Comparison of ENCODE assay signal across 9 mouse cellular contexts in the genomic region with DNA sequence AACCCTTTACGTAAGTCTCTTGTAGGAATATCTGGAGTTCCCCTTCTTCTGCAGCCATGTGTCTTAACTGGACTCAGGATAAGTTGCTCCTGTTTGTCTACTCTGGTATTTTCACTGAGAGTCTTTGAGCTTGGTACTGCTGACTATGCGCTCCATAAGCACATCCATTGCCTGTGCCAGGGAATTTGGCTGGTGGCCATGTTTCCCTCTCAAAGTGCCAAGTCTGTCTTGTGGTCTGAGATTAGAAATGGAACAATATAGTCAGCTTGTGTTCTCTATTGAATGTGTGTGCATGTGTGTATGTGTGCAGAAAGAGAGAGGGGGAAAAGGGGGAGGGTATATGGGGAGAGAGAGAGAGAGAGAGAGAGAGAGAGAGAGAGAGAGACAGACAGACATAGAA.
DNase-seq lines count a peak whose midpoint lies in the region; ATAC-seq and TF ChIP-seq lines count a peak whose summit lies in the region.
"Had no signal": no experiment of that assay in that cellular context is flagged by ENCODE, and none has a peak within 500 bp of the region (broad histone marks: within the 10 kb centered on the region; RNA-seq: fewer than 3 reads in every experiment).

No protein-coding gene starts in this region.

- H3K27me3 ChIP-seq in hindbrain, postnatal 0 days (ENCODE audit: insufficient read depth, low read length), result no peaks in the 10 kb centered on the region
- no peaks in the 10 kb centered on the region for H3K27me3 ChIP-seq in hindbrain, embryonic 12.5 days
- no peaks in the 10 kb centered on the region for H3K27me3 ChIP-seq in heart, postnatal 0 days (ENCODE audit: control insufficient read depth, insufficient read depth, low read length)
- H3K27me3 ChIP-seq in midbrain, postnatal 0 days (ENCODE audit: insufficient read depth, low read length), result no peaks in the 10 kb centered on the region

- no peak overlapping the region for H3K9ac ChIP-seq in hindbrain, postnatal 0 days (replicated peaks; ENCODE audit: low read length)
- H3K9ac ChIP-seq in hindbrain, embryonic 12.5 days, result no peak overlapping the region
- no peak overlapping the region for H3K9ac ChIP-seq in heart, postnatal 0 days (replicated peaks; ENCODE audit: low read depth, low read length)
- H3K9ac ChIP-seq in midbrain, postnatal 0 days (replicated peaks; ENCODE audit: low read length, poor library complexity, severe bottlenecking), result no peak overlapping the region

- ATAC-seq in hindbrain, postnatal 0 days, result peak; percentile 38; the same call in 1 of the 2 replicates
- ATAC-seq in hindbrain, embryonic 12.5 days (ENCODE audit: low FRiP score), result no peak
- ATAC-seq in heart, postnatal 0 days (ENCODE audit: insufficient read depth, low read depth), result peak; percentile 75; the same call in 1 of the 2 replicates
- ATAC-seq in midbrain, postnatal 0 days (ENCODE audit: low FRiP score), result no peak
- ATAC-seq in megakaryocyte-erythroid progenitor cell, adult 5-6 weeks (replicated peaks; ENCODE audit: low FRiP score, low TSS enrichment, poor library complexity, severe bottlenecking), result no peak
- ATAC-seq: lung, postnatal 0 days had no signal

- H3K36me3 ChIP-seq in hindbrain, postnatal 0 days (ENCODE audit: insufficient read depth, low read length), result no peaks in the 10 kb centered on the region
- H3K36me3 ChIP-seq in hindbrain, embryonic 12.5 days, result no peaks in the 10 kb centered on the region
- H3K36me3 ChIP-seq in heart, postnatal 0 days (replicated peaks; ENCODE audit: control insufficient read depth, insufficient read depth, low read length), result no peaks in the 10 kb centered on the region
- H3K36me3 ChIP-seq in midbrain, postnatal 0 days (ENCODE audit: insufficient read depth, low read length), result no peaks in the 10 kb centered on the region

- no peak for TF ChIP-seq EP300 in heart, postnatal 0 days (IDR thresholded peaks at IDR 0.05; ENCODE audit: low read depth)

- peak; percentile 59 for DNase-seq in hindbrain, postnatal 0 days (ENCODE audit: low spot score)
- DNase-seq in cerebellum, adult 9-10 months, result peak; percentile 87
- peak; percentile 37 for DNase-seq in heart, postnatal 0 days (ENCODE audit: low spot score)
- DNase-seq in midbrain, postnatal 0 days (ENCODE audit: low spot score), result peak; percentile 57
- DNase-seq in adrenal gland, adult (ENCODE audit: inconsistent age in 2 of 2, low spot score in 1 of 2), result no peak
- no peak for DNase-seq in thymus, postnatal 0 days (ENCODE audit: low spot score)

- H3K4me3 ChIP-seq in hindbrain, postnatal 0 days (ENCODE audit: low read length), result no peak overlapping the region
- H3K4me3 ChIP-seq in hindbrain, embryonic 12.5 days, result no peak overlapping the region
- H3K4me3 ChIP-seq in heart, postnatal 0 days (ENCODE audit: low read depth, low read length), result no peak overlapping the region
- H3K4me3 ChIP-seq in midbrain, postnatal 0 days (ENCODE audit: low read depth, low read length), result no peak overlapping the region

- H3K9me3 ChIP-seq in hindbrain, postnatal 0 days (ENCODE audit: low read length), result no peaks in the 10 kb centered on the region
- no peaks in the 10 kb centered on the region for H3K9me3 ChIP-seq in hindbrain, embryonic 12.5 days (replicated peaks)
- no peaks in the 10 kb centered on the region for H3K9me3 ChIP-seq in heart, postnatal 0 days (replicated peaks; ENCODE audit: control insufficient read depth, low read length)
- H3K9me3 ChIP-seq in midbrain, postnatal 0 days (ENCODE audit: low read length), result no peaks in the 10 kb centered on the region

- TF ChIP-seq CTCF in hindbrain, postnatal 0 days (IDR thresholded peaks at IDR 0.05; ENCODE audit: low read depth), result no peak
- TF ChIP-seq CTCF in heart, postnatal 0 days (IDR thresholded peaks at IDR 0.05; ENCODE audit: low read depth), result no peak
- TF ChIP-seq CTCF in midbrain, postnatal 0 days (IDR thresholded peaks at IDR 0.05), result no peak

- no peaks in the 10 kb centered on the region for H3K4me1 ChIP-seq in hindbrain, postnatal 0 days (ENCODE audit: insufficient read depth, low read length)
- no peaks in the 10 kb centered on the region for H3K4me1 ChIP-seq in hindbrain, embryonic 12.5 days
- H3K4me1 ChIP-seq in heart, postnatal 0 days (ENCODE audit: control insufficient read depth, insufficient read depth), result no peaks in the 10 kb centered on the region
- H3K4me1 ChIP-seq in midbrain, postnatal 0 days (ENCODE audit: insufficient read depth, low read length), result peaks cover 3% of the 10 kb centered on the region; the same call in 1 of the 2 replicates

- H3K4me2 ChIP-seq in hindbrain, postnatal 0 days (ENCODE audit: low read depth, low read length), result no peak overlapping the region
- H3K4me2 ChIP-seq in hindbrain, embryonic 12.5 days (replicated peaks), result no peak overlapping the region
- no peak overlapping the region for H3K4me2 ChIP-seq in heart, postnatal 0 days (ENCODE audit: low read depth, low read length)
- no peak overlapping the region for H3K4me2 ChIP-seq in midbrain, postnatal 0 days (ENCODE audit: low read depth, low read length, poor library complexity, severe bottlenecking)

- WGBS in hindbrain, postnatal 0 days, result 58% methylated on average over 2 of the region's 2 CpGs
- 95% methylated on average over 2 of the region's 2 CpGs for WGBS in hindbrain, embryonic 12.5 days
- 60% methylated on average over 2 of the region's 2 CpGs for WGBS in heart, postnatal 0 days
- WGBS in midbrain, postnatal 0 days, result 71% methylated on average over 2 of the region's 2 CpGs

- H3K27ac ChIP-seq in hindbrain, postnatal 0 days, result no peak overlapping the region
- no peak overlapping the region for H3K27ac ChIP-seq in hindbrain, embryonic 12.5 days
- H3K27ac ChIP-seq in heart, postnatal 0 days (ENCODE audit: low read depth), result no peak overlapping the region
- H3K27ac ChIP-seq in midbrain, postnatal 0 days (ENCODE audit: low read depth, low read length), result no peak overlapping the region

Comparison
In these comparisons a context has a peak if more than half of its experiments do, and no peak if none do; other contexts are left out.
1. ATAC-seq: peak in hindbrain, postnatal 0 days (single experiment) and heart, postnatal 0 days (single experiment); none in hindbrain, embryonic 12.5 days (single experiment), midbrain, postnatal 0 days (single experiment) and megakaryocyte-erythroid progenitor cell, adult 5-6 weeks (single experiment).
2. DNase-seq: peak in hindbrain, postnatal 0 days (single experiment), cerebellum, adult 9-10 months (single experiment), heart, postnatal 0 days (single experiment) and midbrain, postnatal 0 days (single experiment); none in adrenal gland, adult (0 of 2) and thymus, postnatal 0 days (single experiment).